Mouse (Mus musculus): ENCODE measurements around the gene Rfx8.

DNA sequence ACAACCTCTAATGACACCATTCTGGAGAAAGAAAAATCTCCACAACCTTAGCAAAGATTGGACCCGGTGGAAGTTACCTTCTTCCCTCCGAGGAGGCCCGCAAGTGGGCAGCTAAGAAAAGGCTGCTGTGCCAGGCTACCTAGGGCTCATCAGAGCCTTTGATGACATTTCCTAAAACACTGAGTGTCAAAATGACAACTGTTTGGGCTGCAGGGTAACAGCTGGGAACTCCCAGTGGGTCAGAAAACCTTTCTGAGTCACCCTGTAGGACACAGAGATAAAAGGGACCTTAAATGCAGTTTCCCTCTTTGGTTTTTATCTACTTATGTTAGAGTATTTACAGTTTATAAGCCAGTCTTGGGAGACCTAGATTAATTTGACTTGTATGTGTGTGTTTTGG, 6.1 kb downstream of the Rfx8 start:
- no peak for TF ChIP-seq CTCF (IDR thresholded peaks at IDR 0.05)
- no peak for TF ChIP-seq EP300 (IDR thresholded peaks at IDR 0.05; ENCODE audit: insufficient read depth, low read depth, low read length)
